Mouse (Mus musculus) stomach, postnatal 0 days (tissue): ENCODE measurements at regions not wholly inside any gene's neighbourhood (a gene's known extent, or its start where the extent isn't known, plus 50 kb on each side); places are given as distances from the start of the nearest gene placed in this dataset.

Experiments used
- ATAC-seq: fragments of 200-750 bp; cut with Nextera tagmentation; 2 replicates; pipeline ENCODE4 v1.8.0; 2017; ENCODE audit not compliant: low FRiP score, low TSS enrichment
- DNase-seq: peaks from one replicate; pipeline ENCODE4 v3.0.0-alpha.2; 2016; ENCODE audit warnings: low spot score
- H3K27ac ChIP-seq: fragments of 300-500 bp; sonication (generic); replicated peaks from 2 replicates; pipeline ENCODE4 v1.5.1; 2014; ENCODE audit warnings: mild to moderate bottlenecking, control low read depth
- H3K27me3 ChIP-seq: fragments of 300-500 bp; sonication (generic); 2 replicates; pipeline ENCODE4 v1.6.1; 2014; ENCODE audit warnings: low read length; ENCODE audit not compliant: control insufficient read depth, insufficient read depth
- H3K36me3 ChIP-seq: fragments of 300-500 bp; sonication (generic); 2 replicates; pipeline ENCODE4 v1.6.1; 2014; ENCODE audit warnings: low read length, mixed read lengths; ENCODE audit not compliant: control insufficient read depth, insufficient read depth
- H3K4me1 ChIP-seq: fragments of 300-500 bp; sonication (generic); replicated peaks from 2 replicates; pipeline ENCODE4 v1.6.1; 2014; ENCODE audit warnings: antibody characterized with exemption; ENCODE audit not compliant: control insufficient read depth, insufficient read depth
- H3K4me2 ChIP-seq: fragments of 300-500 bp; sonication (generic); replicated peaks from 2 replicates; pipeline ENCODE4 v1.6.1; 2014; ENCODE audit warnings: low read depth, mild to moderate bottlenecking, control low read depth, moderate library complexity
- H3K4me3 ChIP-seq: fragments of 300-500 bp; sonication (generic); 2 replicates; pipeline ENCODE4 v1.5.1; 2014; ENCODE audit warnings: low read depth, low read length, control low read depth
- H3K9ac ChIP-seq: fragments of 300-500 bp; sonication (generic); 2 replicates; pipeline ENCODE4 v1.6.1; 2014; ENCODE audit warnings: mild to moderate bottlenecking, low read length, control low read depth, mixed read lengths
- H3K9me3 ChIP-seq: fragments of 300-500 bp; sonication (generic); 2 replicates; pipeline ENCODE4 v1.6.1; 2016; ENCODE audit warnings: low read length; ENCODE audit not compliant: control insufficient read depth
- CTCF ChIP-seq: IDR thresholded peaks from 2 replicates; pipeline ENCODE4 v1.5.1; 2016; ENCODE audit warnings: antibody characterized with exemption, low read depth, mild to moderate bottlenecking, moderate library complexity
- EP300 ChIP-seq: optimal IDR thresholded peaks from 2 replicates; pipeline ENCODE3; 2016; ENCODE audit warnings: antibody characterized with exemption
- WGBS: fragments of 180-500 bp; shearing (Covaris S2); extraction: QIAGEN DNeasy Blood & Tissue Kit; methylation state at CpG from one replicate; pipeline ENCODE4 v1.1.7; 2014; 5-methylcytosine and 5-hydroxymethylcytosine counted together

DNA sequence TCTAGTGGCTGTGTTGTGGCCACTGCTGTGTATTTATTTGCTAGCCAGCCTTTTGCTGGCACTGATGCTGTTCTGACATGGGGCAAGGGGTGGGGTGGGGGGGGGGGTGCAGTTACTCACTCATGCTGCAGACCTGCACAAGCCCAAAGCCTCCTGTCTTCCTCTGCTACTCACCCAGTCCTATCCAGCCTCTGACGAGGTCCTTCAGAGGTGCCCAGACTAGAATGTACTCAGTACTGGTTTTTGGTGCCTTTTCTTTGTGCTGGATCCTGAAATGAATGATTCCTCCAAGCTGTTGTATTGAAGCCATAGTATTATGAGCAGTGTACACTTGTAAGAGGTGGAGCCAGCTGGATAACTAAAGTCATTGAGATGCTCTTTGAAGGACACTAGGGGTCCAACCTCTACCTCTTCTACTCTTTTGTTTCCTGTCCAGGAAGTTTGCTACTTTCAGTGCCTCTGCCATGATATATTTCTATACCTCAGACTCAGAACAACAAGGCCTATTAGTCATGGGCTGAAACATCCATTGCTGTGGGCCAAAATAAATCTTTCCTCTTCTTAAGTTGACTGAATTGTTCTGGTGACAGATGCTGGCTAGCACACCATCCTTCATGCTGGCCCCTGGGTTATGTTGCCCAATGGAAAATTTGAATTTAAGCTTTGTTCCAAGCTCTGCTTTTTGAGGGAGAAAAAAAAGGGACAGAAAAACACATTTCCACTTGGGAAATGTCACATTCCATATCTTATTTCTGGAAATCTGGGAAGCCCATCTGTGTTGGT is 128.1 kb upstream of the Gas1 start:
- H3K4me2 ChIP-seq, result no peak overlapping the region
- no peak overlapping the region for H3K27ac ChIP-seq
- no peak overlapping the region for H3K9ac ChIP-seq
- ATAC-seq, result no peak
- H3K36me3 ChIP-seq, result no peaks in the 10 kb centered on the region
- 0 out of 2 replicates have a peak, but pooled peaks cover 2% of the 10 kb centered on the region for H3K4me1 ChIP-seq
- TF ChIP-seq EP300 (no peak), CTCF (no peak)
- 70% methylated on average over 1 of the region's 1 CpGs for WGBS
- no peaks in the 10 kb centered on the region for H3K9me3 ChIP-seq
- no peaks in the 10 kb centered on the region for H3K27me3 ChIP-seq
- no peak overlapping the region for H3K4me3 ChIP-seq
- no peak for DNase-seq

DNA sequence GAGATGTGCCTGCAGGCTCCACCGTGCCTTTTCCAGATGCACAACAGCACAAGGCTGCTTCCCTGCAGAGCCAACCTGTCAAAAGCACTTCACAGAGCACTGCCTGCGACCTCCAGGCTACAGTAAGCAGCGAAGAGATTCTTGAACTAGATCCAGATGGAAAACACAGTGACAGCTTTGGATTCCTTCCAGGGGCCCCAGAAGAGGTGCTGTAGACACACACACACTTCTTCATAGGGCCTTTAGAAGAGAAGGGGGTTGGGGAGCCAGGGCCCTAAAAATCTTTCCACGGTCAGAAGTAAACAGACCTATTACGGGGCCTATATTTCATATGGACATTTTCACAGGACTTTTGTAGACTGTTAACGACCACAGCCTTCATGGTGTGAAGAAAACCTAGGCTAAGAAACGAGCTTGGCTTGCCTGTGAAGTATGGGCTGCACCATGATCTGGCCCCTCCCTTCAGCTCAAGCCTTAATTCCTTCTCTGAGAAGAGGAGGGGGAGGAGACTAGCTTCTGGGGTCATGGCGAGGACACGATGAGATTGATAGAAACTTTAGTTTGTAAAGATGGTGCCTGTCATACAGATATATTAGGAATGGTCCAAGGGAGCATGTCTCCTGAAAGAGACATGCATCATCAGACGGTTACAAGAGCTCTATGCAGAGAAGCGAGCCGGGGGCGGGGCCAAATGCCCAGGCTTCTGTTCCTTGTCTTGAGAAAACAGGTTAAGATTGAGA is 131.1 kb upstream of the Gas1 start:
- Histone ChIP-seq H3K4me2 (no peak overlapping the region), H3K9ac (no peak overlapping the region), H3K27me3 (no peaks in the 10 kb centered on the region), H3K4me1 (0 out of 2 replicates have a peak, but pooled peaks cover 2% of the 10 kb centered on the region), H3K9me3 (no peaks in the 10 kb centered on the region), H3K27ac (peak overlapping the region; percentile 41), H3K36me3 (no peaks in the 10 kb centered on the region), H3K4me3 (no peak overlapping the region)
- ATAC-seq (peak; percentile 80), DNase-seq (peak; percentile 25)
- TF ChIP-seq CTCF, result no peak
- TF ChIP-seq EP300, result peak; percentile 18
- WGBS, result 30% methylated on average over 13 of the region's 13 CpGs

DNA sequence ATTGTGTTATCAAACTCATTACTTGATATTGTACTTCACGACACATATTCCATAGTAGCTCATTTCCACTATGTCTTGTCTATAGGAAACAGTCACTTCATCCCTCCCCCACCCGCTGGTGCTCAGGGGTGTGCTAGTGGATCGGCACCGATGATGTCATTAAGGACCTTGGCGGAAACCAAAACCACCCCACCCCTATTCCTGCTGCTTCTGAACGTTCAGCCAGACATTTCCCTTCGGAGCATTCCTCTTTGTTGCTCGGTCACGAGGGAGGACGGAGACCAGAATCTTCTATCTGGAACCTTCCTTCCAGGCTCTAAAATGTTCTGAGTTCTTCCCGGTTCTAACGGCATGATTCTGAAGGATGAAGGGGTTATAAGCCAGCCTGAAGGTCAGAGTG is 132.3 kb upstream of the Gas1 start:
- Histone ChIP-seq H3K27me3 (no peaks in the 10 kb centered on the region), H3K4me2 (no peak overlapping the region), H3K27ac (0 out of 2 replicates have a peak overlapping the region, but pooled peaks have one; percentile 2), H3K36me3 (no peaks in the 10 kb centered on the region), H3K4me3 (no peak overlapping the region), H3K9me3 (no peaks in the 10 kb centered on the region), H3K4me1 (0 out of 2 replicates have a peak, but pooled peaks cover 2% of the 10 kb centered on the region), H3K9ac (no peak overlapping the region)
- ATAC-seq, result no peak
- TF ChIP-seq EP300 (no peak), CTCF (no peak)
- 86% methylated on average over 12 of the region's 12 CpGs for WGBS
- DNase-seq, result no peak

DNA sequence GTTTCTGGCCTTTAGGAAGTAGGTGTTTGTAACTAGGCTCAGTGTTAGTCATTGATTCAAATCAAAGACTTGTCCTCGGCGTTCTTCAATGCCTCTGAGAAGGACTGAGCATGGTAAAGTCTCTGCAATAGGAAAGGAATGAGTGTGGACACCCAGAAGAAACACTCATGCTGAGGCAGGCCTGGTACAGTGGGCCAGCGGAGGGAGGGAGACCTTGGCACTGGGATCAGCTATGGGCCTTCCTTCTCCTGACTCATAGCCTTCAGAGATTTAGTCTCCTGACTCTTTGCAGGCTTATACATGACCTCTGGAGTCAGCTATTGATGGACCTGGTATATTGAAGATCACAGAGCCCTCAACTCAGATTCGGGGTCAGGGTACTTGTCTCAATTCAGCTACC is 132.8 kb upstream of the Gas1 start:
- H3K9me3 ChIP-seq, result no peaks in the 10 kb centered on the region
- WGBS, result 86% methylated on average over 4 of the region's 4 CpGs
- TF ChIP-seq EP300 (no peak), CTCF (no peak)
- H3K9ac ChIP-seq, result no peak overlapping the region
- no peak overlapping the region for H3K4me3 ChIP-seq
- DNase-seq, result no peak
- 0 out of 2 replicates have a peak overlapping the region, but pooled peaks have one; percentile 2 for H3K27ac ChIP-seq
- 0 out of 2 replicates have a peak, but pooled peaks cover 2% of the 10 kb centered on the region for H3K4me1 ChIP-seq
- H3K36me3 ChIP-seq, result no peaks in the 10 kb centered on the region
- H3K4me2 ChIP-seq, result no peak overlapping the region
- no peaks in the 10 kb centered on the region for H3K27me3 ChIP-seq
- no peak for ATAC-seq

DNA sequence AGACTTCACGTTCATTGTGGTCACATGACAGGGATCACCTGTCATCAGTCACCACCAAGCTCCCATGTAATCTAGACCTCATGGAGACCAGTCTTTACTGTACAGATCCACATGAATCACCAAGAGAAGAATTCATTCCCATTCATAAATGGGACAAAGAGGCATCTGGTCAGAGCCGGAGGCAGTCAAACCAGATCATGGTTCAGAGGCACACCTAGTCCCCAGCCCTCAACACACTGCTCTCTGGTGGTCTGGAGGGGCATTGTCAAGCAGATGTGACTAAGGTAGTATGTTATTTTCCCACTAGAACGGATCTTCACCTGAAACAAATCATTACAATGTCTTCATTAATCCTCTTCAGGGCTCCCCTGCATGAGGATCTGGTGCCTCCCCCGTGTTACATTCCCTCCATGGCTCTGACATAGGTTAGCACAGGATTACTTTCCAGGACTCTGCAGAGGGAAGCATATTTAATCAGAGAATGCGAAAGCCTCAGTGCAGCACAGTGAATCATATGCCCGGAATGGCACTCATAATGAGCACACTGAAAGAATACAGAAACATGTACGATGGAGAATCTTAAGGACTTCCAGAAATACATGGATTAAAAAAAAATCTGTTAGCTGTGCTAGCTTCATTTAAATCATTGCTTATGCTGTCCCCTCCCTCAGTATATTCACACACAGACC is 135.4 kb upstream of the Gas1 start:
- DNase-seq, result no peak
- Histone ChIP-seq H3K27me3 (no peaks in the 10 kb centered on the region), H3K4me2 (no peak overlapping the region), H3K36me3 (no peaks in the 10 kb centered on the region), H3K9me3 (no peaks in the 10 kb centered on the region), H3K9ac (no peak overlapping the region), H3K4me3 (no peak overlapping the region), H3K4me1 (0 out of 2 replicates have a peak, but pooled peaks cover 2% of the 10 kb centered on the region), H3K27ac (no peak overlapping the region)
- no peak; the same call in 1 of the 2 replicates for ATAC-seq
- WGBS, result 52% methylated on average over 7 of the region's 7 CpGs
- TF ChIP-seq EP300 (no peak), CTCF (peak; percentile 63)
